Mouse (Mus musculus) CH12.LX (cell line): ENCODE measurements around the gene Bicdl1. TPM values are rescaled to one million over a fixed set of nuclear protein-coding genes. Genes with fewer than 3 reads are reported as not detected.
A peak's percentile ranks its signal among the peaks of the same experiment; 100 is the strongest.

Source experiments
- DNase-seq: peaks from one replicate; pipeline ENCODE4 v3.0.0-alpha.2; 2013; ENCODE audit errors: extremely low read depth
- H3K27ac ChIP-seq: 2 replicates; pipeline ENCODE4 v1.5.1; 2012; ENCODE audit warnings: low read depth, mild to moderate bottlenecking, control low read depth, moderate library complexity; ENCODE audit not compliant: insufficient read depth
- H3K27me3 ChIP-seq: replicated peaks from 2 replicates; pipeline ENCODE3; 2012; ENCODE audit warnings: inconsistent platforms
- H3K36me3 ChIP-seq, 2 experiments: replicated peaks in 1 of 2; 2 replicates each; pipeline versions ENCODE3 to v1.6.1; 2012; ENCODE audit warnings: inconsistent platforms in 1 of 2, low read length in 1 of 2, mild to moderate bottlenecking in 1 of 2, mixed read lengths in 1 of 2, moderate library complexity in 1 of 2; ENCODE audit not compliant: control insufficient read depth in 1 of 2, insufficient read depth in 1 of 2
- H3K4me1 ChIP-seq, 2 experiments: 2 replicates each; pipeline ENCODE4 v1.6.1; 2012; ENCODE audit warnings: inconsistent platforms in 1 of 2, moderate library complexity in 1 of 2; ENCODE audit not compliant: insufficient read depth in 2 of 2, control insufficient read depth in 1 of 2
- H3K4me2 ChIP-seq: 2 replicates; pipeline ENCODE4 v1.6.1; 2012; ENCODE audit warnings: low read depth, mild to moderate bottlenecking, control low read depth; ENCODE audit not compliant: poor library complexity, insufficient read depth, severe bottlenecking
- H3K4me3 ChIP-seq, 3 experiments: fragments of 150-350 bp in 1 of 3; sonication (generic) in 1 of 3; replicated peaks in 1 of 3; 2 replicates each; pipeline versions ENCODE3 to v1.5.1; 2011 to 2012; ENCODE audit warnings: low read depth in 2 of 3, low read length in 2 of 3, mild to moderate bottlenecking in 2 of 3, moderate library complexity in 2 of 3, control low read depth in 1 of 3, improper control_type of control experiment in 1 of 3, inconsistent platforms in 1 of 3, mixed read lengths in 1 of 3; ENCODE audit not compliant: poor library complexity in 1 of 3
- H3K79me2 ChIP-seq: replicated peaks from 2 replicates; pipeline ENCODE4 v1.6.1; 2012; ENCODE audit warnings: mild to moderate bottlenecking, moderate library complexity; ENCODE audit not compliant: control insufficient read depth, poor library complexity, insufficient read depth, severe bottlenecking; ENCODE audit errors: extremely low read depth
- H3K9ac ChIP-seq: 2 replicates; pipeline ENCODE4 v1.6.1; 2012; ENCODE audit warnings: low read depth, mild to moderate bottlenecking, control low read depth, moderate library complexity; ENCODE audit not compliant: insufficient read depth
- H3K9me3 ChIP-seq: replicated peaks from 2 replicates; pipeline ENCODE3; 2012; ENCODE audit warnings: low read length, inconsistent platforms, mixed read lengths
- BHLHE40 ChIP-seq: IDR thresholded peaks from 2 replicates; pipeline ENCODE4 v1.6.1; 2011; ENCODE audit warnings: mild to moderate bottlenecking, low read depth, low read length, improper control_type of control experiment
- CHD1 ChIP-seq: IDR thresholded peaks from 2 replicates; pipeline ENCODE4 v1.6.1; 2012; ENCODE audit warnings: low read depth, low read length, improper control_type of control experiment, inconsistent platforms
- CTCF ChIP-seq, 2 experiments: IDR thresholded peaks in 1 of 2; conservative IDR thresholded peaks in 1 of 2; 2 replicates each; pipeline ENCODE4 v1.5.1; 2011 to 2012; ENCODE audit warnings: low read depth in 2 of 2, low read length in 2 of 2, improper control_type of control experiment in 1 of 2, inconsistent platforms in 1 of 2, mild to moderate bottlenecking in 1 of 2, moderate library complexity in 1 of 2
- E2F4 ChIP-seq: IDR thresholded peaks from 2 replicates; pipeline ENCODE4 v1.6.1; 2011; ENCODE audit warnings: low read depth, low read length, improper control_type of control experiment; ENCODE audit not compliant: insufficient replicate concordance
- ELF1 ChIP-seq: IDR thresholded peaks from 2 replicates; pipeline ENCODE4 v1.6.1; 2014; ENCODE audit warnings: low read depth, mild to moderate bottlenecking, inconsistent platforms, low read length, improper control_type of control experiment
- ETS1 ChIP-seq: conservative IDR thresholded peaks from 2 replicates; pipeline ENCODE4 v1.6.1; 2012; ENCODE audit warnings: low read depth, mild to moderate bottlenecking, inconsistent platforms, low read length, improper control_type of control experiment, moderate library complexity
- GABPA ChIP-seq: IDR thresholded peaks from 2 replicates; pipeline ENCODE4 v1.6.1; 2012; ENCODE audit warnings: low read depth, low read length, improper control_type of control experiment, inconsistent platforms; ENCODE audit not compliant: insufficient replicate concordance
- MXI1 ChIP-seq: IDR thresholded peaks from 2 replicates; pipeline ENCODE4 v1.6.1; 2011; ENCODE audit warnings: mild to moderate bottlenecking, low read depth, low read length, improper control_type of control experiment
- MYC ChIP-seq: IDR thresholded peaks from 2 replicates; pipeline ENCODE4 v1.6.1; 2011; ENCODE audit warnings: low read depth, mild to moderate bottlenecking, improper control_type of control experiment, low read length
- PAX5 ChIP-seq: IDR thresholded peaks from 2 replicates; pipeline ENCODE4 v1.6.1; 2012; ENCODE audit warnings: low read length, inconsistent platforms, mixed read lengths
- POLR2A ChIP-seq: IDR thresholded peaks from 2 replicates; pipeline ENCODE4 v1.6.1; 2011; ENCODE audit warnings: low read depth, mild to moderate bottlenecking, improper control_type of control experiment, low read length
- POLR2AphosphoS2 ChIP-seq: IDR thresholded peaks from 2 replicates; pipeline ENCODE4 v1.6.1; 2011; ENCODE audit warnings: low read depth, low read length, improper control_type of control experiment
- RAD21 ChIP-seq: IDR thresholded peaks from 2 replicates; pipeline ENCODE4 v1.6.1; 2011; ENCODE audit warnings: low read depth, mild to moderate bottlenecking, low read length, improper control_type of control experiment, moderate library complexity
- RCOR1 ChIP-seq: conservative IDR thresholded peaks from 2 replicates; pipeline ENCODE4 v1.6.1; 2012; ENCODE audit warnings: low read depth, mild to moderate bottlenecking, inconsistent platforms, low read length, improper control_type of control experiment
- SIN3A ChIP-seq: IDR thresholded peaks from 2 replicates; pipeline ENCODE4 v1.6.1; 2012; ENCODE audit warnings: low read length, improper control_type of control experiment, inconsistent platforms
- TBP ChIP-seq: conservative IDR thresholded peaks from 2 replicates; pipeline ENCODE4 v1.6.1; 2011; ENCODE audit warnings: low read depth, low read length, improper control_type of control experiment
- USF2 ChIP-seq: conservative IDR thresholded peaks from 2 replicates; pipeline ENCODE4 v1.6.1; 2011; ENCODE audit warnings: low read depth, low read length, improper control_type of control experiment
- ZMIZ1 ChIP-seq: IDR thresholded peaks from 2 replicates; pipeline ENCODE4 v1.6.1; 2012; ENCODE audit warnings: low read depth, mild to moderate bottlenecking, inconsistent platforms, low read length, improper control_type of control experiment
- ZNF384 ChIP-seq: IDR thresholded peaks from 2 replicates; pipeline ENCODE4 v1.6.1; 2012; ENCODE audit warnings: low read depth, low read length, improper control_type of control experiment, inconsistent platforms
- dilution Hi-C: fragments of 300-500 bp; cut with MboI; formaldehyde crosslinking; loops from 2 replicates; pipeline ENCODE4 v1.14.3; 2020; ENCODE audit warnings: low sequenced_read_pairs; ENCODE audit not compliant: extremely low pct_unique_long_range_greater_than_20kb, extremely low pct_ligation_motif_present
- in situ Hi-C: fragments of 300-500 bp; cut with MboI; formaldehyde crosslinking; loops from 3 replicates; pipeline ENCODE4 v1.14.3; 2019; ENCODE audit warnings: low sequenced_read_pairs, low pct_ligation_motif_present, low pct_unique_long_range_greater_than_20kb, mixed read lengths
- polyA plus RNA-seq: library from polyadenylated mRNA; unstranded; fragments of >175 nt; gene quantifications from 2 replicates; pipeline ENCODE4 v1.2.1, GENCODE M21; 2012; ENCODE audit warnings: low read depth; ENCODE audit not compliant: insufficient read length
- total RNA-seq, 2 experiments: library from RNA; depleted of rRNA; stranded (reverse); fragments of 300-350 nt in 1 of 2; fragments of >200 nt in 1 of 2; gene quantifications; 2 replicates each; pipeline ENCODE4 v1.2.3; 2012 to 2014

Bicdl1 gene
- total and polyA plus RNA-seq, 3 experiments = 1.9 to 3.5 (median 2.3) TPM

DNA sequence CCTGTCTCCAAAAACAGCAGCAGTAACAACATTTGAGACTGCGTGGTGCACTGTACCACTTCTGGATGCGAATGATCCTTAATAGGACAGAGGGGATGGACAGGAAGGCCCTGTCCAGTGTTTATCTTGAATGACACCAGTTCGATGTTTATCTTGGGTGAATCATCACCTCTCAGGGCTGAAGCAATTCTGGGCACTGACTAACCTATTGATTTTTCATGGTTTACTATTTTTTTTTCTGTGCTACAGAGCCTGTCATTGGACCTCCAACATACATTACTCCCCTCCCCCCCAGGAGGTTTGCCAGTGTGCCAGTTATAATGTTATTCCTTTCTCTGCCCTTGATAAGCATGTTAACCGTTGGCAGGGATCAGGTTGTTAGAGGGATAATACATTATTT is 43.9 kb upstream of the Bicdl1 start:
- no peak for TF ChIP-seq PAX5
- TF ChIP-seq GABPA = no peak
- no peak for TF ChIP-seq TBP
- no peak for TF ChIP-seq CHD1
- no peak for TF ChIP-seq SIN3A
- TF ChIP-seq POLR2A = no peak
- no peak for TF ChIP-seq ZMIZ1
- TF ChIP-seq POLR2AphosphoS2 = no peak
- TF ChIP-seq, all 38 proteins: peak for 0
- Histone ChIP-seq H3K4me2 (no peak overlapping the region), H3K27me3 (peaks cover 9% of the 10 kb centered on the region), H3K36me3 (no peaks in the 10 kb centered on the region), H3K9ac (no peak overlapping the region), H3K27ac (no peak overlapping the region), H3K4me3 (no peak overlapping the region), H3K79me2 (no peaks in the 10 kb centered on the region), H3K9me3 (peaks cover 10% of the 10 kb centered on the region), H3K4me1 (peaks cover 0 to 4% of the 10 kb centered on the region in 2 experiments; a peak in 1 of 4 replicates)
- dilution Hi-C loops (no loop called here), in situ Hi-C loops (no loop called here)
- DNase-seq = no peak

DNA sequence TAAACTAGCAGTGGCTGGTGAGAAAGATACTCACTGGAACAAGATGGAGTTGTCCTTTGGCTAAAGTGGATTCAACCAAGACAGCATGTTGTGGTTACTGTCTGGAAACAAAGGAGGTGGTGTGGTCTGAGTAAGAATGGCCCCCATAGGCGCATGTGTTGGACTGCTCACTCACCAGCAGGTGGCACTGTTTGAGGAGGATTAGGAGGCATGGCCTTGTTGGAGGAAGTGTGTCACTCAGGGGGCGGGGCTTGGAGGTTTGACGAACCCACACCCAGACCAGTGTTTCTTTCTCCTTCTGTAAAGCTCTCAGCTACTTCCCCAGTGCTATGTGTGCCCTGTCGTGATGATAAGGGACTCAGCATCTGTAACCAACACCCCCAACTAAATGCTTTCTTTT is 38.6 kb upstream of the Bicdl1 start:
- Histone ChIP-seq H3K27me3 (no peaks in the 10 kb centered on the region), H3K27ac (no peak overlapping the region), H3K4me2 (no peak overlapping the region), H3K9me3 (peaks cover 8% of the 10 kb centered on the region), H3K79me2 (no peaks in the 10 kb centered on the region), H3K4me3 (no peak overlapping the region), H3K9ac (no peak overlapping the region), H3K36me3 (no peaks in the 10 kb centered on the region), H3K4me1 (peaks cover 0 to 4% of the 10 kb centered on the region in 2 experiments; a peak in 1 of 4 replicates)
- DNase-seq = peak; percentile 17
- in situ Hi-C loops = no loop called here
- dilution Hi-C loops = no loop called here
- TF ChIP-seq CTCF (conservative IDR thresholded peaks at IDR 0.05 in 1 of 2, IDR thresholded peaks at IDR 0.05 in 1 of 2; ENCODE audit: low read depth in 2 of 2, low read length in 2 of 2) (peak in 1 of 2 experiments; percentile 14; a peak in 1 of 4 replicates), SIN3A (no peak)
- TF ChIP-seq, all 38 proteins: peak for 1

DNA sequence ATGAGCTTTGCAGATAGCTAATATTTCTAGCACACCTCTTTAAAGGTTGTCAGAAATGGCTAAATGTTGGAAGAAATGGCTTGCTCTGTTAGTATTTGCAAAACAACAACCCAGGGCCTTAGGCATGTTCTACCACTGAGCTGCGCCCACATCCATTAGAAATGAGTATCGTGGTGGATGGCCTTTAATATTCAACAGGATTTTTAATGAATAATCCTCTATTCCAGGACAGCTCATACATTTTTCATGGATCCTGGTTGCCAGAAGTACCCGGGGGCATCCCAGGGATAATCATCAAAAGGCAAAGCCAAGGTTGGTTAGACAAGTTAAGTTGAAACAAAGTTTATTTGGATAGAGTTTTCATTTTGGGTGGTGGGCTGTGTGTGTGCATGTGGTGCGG is 37.7 kb upstream of the Bicdl1 start:
- no peak for TF ChIP-seq USF2
- no peak for TF ChIP-seq RAD21
- TF ChIP-seq BHLHE40 = no peak
- TF ChIP-seq RCOR1 = no peak
- TF ChIP-seq ELF1 = no peak
- no peak for TF ChIP-seq MYC
- TF ChIP-seq ETS1 = no peak
- no peak for TF ChIP-seq POLR2A
- no peak for TF ChIP-seq MXI1
- TF ChIP-seq ZNF384 = no peak
- no peak for TF ChIP-seq E2F4
- in situ Hi-C loops = no loop called here
- Histone ChIP-seq H3K4me3 (no peak overlapping the region), H3K4me1 (peaks cover 0 to 4% of the 10 kb centered on the region in 2 experiments; a peak in 1 of 4 replicates), H3K9me3 (peaks cover 8% of the 10 kb centered on the region), H3K4me2 (no peak overlapping the region), H3K79me2 (no peaks in the 10 kb centered on the region), H3K27ac (no peak overlapping the region), H3K9ac (no peak overlapping the region), H3K36me3 (no peaks in the 10 kb centered on the region), H3K27me3 (no peaks in the 10 kb centered on the region)
- DNase-seq = no peak
- dilution Hi-C loops = no loop called here
